Mouse (Mus musculus): ENCODE measurements around the gene Stmnd1.
A peak's percentile ranks its signal among the peaks of the same experiment; 100 is the strongest.
"Not testable (repeated sequence)": the region's sequence is repeated elsewhere in the genome, so short reads cannot be mapped to it uniquely, and the experiment has no call there.

Gene Stmnd1

GRCm38 (mm10) chr13:46273453-46274110 lies at the start of gene Stmnd1:
Stmnd1 (plus strand) TSS chr13:46273721.
- DNase-seq (ENCODE audit: low spot score in 2 of 2), result no peak

DNA sequence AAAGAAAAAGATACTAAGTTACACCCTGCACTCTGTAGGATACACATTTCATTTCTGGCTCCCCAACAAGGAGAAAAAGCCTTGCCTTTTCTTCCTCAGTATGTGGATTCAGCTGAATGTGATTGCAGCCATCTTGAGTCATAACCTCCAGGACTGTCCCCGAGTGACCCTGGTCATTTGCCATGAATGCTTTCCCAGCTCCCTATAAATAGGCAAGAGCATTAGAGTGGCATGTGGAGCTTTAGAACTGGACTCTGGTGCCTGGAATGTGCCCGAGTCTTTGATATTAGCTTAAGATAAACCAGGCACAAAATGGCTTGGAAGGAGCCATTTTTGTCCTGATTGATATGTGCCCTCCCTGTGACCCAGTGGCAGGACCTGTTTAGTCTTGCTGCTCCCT lies 46.6 kb upstream of the Stmnd1 start:
- DNase-seq (ENCODE audit: low spot score in 2 of 2), result no peak

DNA sequence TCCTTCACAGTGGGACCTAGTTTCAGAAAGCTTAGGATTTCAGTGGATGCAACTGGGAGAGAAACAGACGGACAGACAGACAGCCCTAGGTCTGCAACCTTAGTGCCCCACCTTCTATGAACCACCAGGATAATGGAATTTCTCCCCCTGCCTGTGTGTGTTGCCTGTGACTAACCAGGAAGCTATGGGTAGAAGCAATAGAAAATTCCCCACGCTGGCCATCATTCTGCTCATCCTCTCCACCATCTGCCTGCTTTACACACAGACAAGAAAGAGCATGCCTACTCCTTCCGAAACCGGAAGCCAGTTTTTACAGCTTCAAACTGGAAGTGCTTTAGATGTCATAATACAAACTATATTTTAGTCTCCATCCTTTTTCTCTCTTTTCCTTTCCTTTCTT lies 46.0 kb upstream of the Stmnd1 start:
- no peak for DNase-seq (ENCODE audit: low spot score in 2 of 2)

DNA sequence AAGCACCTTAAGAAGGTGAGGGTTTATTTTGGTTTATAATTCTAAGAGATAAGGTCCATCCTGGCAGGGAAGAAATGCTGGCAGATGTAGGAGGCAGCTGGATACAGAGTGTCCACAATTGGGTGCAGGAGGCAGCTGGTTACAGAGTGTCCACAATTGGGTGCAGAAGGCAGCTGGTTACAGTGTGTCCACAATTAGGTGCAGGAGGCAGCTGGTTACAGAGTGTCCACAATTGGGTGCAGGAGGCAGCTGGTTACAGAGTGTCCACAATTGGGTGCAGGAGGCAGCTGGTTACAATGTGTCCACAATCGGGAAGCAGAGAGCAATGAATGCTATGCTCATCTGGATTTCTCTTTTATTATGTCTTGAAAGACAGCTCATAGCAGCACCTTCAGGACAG lies 44.8 kb upstream of the Stmnd1 start:
- DNase-seq (ENCODE audit: low spot score in 2 of 2), result not testable (repeated sequence)

GRCm38 (mm10) chr13:46231514-46232085 lies 41.9 kb upstream of the Stmnd1 start:
- DNase-seq (ENCODE audit: low spot score in 2 of 2), result no peak

GRCm38 (mm10) chr13:46237723-46238349 lies 35.7 kb upstream of the Stmnd1 start:
- DNase-seq (ENCODE audit: low spot score in 2 of 2), result no peak

DNA sequence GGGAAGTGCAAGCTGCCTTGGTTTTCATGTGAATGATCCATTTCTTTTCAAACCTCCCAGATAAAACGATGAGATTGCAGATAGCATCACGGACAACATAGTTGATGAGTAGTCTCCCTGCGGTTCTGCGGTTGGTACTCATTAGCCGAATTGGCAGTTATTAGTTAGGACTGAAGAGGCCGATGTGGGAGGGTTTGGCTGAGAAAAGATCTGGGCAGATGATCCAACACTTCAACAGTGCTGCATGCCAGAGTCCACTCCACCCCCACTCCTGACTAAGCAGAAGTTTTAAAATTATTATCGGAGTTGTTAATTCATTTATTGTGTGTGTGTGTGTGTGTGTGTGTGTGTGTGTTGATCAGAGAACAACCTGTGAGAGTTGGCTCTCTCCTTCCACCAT lies 34.7 kb upstream of the Stmnd1 start:
- DNase-seq (ENCODE audit: low spot score in 2 of 2), result no peak

GRCm38 (mm10) chr13:46241391-46242188 lies 31.9 kb upstream of the Stmnd1 start:
- DNase-seq (ENCODE audit: low spot score in 2 of 2), result no peak

GRCm38 (mm10) chr13:46253753-46254152 lies 19.8 kb upstream of the Stmnd1 start:
- DNase-seq (ENCODE audit: low spot score in 2 of 2), result no peak

- no peak for DNase-seq (ENCODE audit: low spot score in 2 of 2)
Measured at GRCm38 (mm10) chr13:46254171-46254570, 19.4 kb upstream of the Stmnd1 start.

DNA sequence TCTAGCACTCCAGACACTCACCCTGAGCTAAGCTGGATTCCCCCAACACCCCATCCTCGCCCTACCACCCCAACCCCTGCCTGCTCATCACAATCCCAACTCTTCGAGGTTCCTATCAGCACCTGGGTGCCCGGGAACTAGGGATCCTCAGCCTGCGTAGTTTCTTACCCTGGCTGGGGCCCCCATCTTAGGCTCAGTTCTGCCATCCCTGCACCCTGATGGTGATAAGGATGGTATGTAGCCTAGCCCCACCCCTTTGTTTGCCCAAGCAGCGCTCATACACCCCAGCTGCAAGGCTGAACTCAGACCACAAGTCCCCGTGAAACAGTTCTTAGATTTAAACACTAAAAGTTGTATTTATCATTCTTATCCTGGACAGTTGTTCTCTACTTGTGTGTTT lies 17.9 kb upstream of the Stmnd1 start:
- DNase-seq (ENCODE audit: low spot score in 2 of 2), result no peak

DNA sequence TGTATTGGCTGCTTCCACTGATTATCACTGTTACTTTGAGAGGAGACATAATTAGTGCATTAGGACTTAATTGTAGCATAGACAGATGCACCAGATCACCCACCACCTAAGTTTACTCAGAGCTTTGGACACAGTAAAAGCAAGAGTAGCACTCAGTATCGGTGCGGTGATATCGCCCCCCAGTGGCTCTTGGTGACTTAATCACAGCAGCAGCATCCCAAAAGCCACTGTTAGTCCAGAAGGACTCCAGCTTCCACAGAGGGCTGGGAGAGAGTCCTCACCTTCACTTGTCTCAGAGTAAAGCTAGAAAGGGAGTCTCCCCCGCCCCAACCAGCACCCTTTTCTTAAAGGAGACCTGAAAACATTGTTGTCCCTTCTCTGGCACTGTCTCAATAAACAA lies 15.7 kb upstream of the Stmnd1 start:
- DNase-seq (ENCODE audit: low spot score in 2 of 2), result peak in 1 of 2 experiments; percentile 14

DNA sequence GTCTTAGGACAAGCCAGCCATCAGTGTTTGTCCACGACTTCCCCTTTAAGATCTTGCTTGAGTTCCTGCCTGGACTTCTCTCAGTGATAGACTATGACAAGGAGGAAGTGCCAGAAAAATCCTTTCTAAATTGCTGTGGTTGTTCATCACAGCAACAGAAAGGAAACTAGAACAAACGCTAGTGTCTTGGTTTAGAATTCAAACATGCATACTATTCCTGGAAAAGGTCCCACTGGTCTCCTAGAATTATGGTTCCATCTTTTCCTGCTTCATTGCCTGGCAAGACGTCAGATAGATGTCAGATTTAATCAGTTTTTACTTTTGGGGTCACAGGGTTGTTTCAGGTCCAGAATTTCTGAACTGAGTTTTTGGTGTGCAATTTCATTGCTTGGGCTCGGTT lies 14.0 kb upstream of the Stmnd1 start:
- DNase-seq (ENCODE audit: low spot score in 2 of 2), result no peak

DNA sequence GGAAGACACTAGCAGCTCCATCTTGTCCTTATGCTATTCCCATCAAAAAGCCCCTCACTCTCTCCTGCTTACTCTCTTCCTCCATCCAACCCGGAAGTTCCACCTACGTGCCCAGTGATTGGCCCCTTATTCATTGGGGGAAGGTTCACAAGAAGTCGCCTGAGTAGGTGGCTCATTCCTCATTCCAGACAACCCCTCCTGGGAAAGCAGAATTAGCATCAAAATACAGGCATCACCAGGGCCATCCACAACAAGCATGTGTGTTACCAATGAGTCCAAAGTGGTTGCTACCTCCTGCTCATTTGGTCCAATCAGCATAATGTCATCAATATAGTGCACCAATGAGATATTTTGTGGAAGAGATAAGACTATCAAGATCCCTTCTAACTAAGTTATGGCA lies 12.3 kb upstream of the Stmnd1 start:
- no peak for DNase-seq (ENCODE audit: low spot score in 2 of 2)

GRCm38 (mm10) chr13:46267783-46268182 lies 5.7 kb upstream of the Stmnd1 start:
- DNase-seq (ENCODE audit: low spot score in 2 of 2), result no peak

DNA sequence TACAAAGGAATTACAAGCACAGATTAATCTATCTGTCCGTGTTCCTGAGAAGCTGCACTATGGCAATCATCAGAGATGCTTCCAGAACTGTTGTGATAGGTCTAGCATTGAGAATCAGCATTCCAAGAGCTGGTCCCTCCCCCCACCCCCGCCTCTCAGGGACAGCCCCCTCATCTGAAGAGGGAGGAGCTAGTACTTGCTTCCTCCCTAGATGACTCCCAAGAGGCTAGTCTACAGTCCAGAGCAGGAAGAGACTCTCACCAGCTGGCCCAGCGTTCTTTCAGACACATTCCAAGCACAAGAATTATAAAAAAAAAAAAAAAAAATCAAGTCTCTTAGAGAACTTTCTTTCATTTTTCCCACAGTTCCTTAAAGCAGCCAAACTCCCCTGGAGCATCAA lies 5.2 kb upstream of the Stmnd1 start:
- DNase-seq (ENCODE audit: low spot score in 2 of 2), result no peak

DNA sequence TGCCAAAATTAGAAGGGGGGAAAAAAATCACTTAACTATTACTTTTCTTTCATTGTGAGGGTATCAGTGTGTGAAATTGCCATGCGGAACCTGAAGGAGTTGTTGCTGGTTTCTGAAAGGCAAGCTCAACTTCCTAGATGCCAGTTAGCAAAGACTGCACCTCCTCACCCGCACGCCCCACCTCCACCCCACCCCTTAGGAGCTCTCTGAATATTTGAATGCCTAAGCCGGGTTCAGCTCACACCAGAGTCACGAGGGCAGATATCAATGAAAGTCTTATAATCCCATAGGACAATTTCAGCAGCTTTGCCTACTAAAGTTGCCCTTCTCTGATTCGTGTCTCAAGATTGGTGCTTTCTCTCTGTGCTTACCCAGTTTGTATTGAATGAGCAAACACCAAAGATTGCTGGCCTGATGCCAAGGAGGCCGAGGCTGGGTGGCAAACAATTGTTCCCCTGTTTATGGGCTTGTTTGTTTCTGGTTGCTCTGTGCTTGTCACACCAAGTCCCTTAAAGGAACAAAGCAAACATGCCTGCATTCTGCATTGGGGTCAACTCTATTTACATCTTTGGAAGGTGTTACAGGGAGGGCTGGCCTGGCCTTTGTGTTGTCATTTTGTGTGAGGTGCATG lies 4.6 kb upstream of the Stmnd1 start:
- DNase-seq (ENCODE audit: low spot score in 2 of 2), result no peak

DNA sequence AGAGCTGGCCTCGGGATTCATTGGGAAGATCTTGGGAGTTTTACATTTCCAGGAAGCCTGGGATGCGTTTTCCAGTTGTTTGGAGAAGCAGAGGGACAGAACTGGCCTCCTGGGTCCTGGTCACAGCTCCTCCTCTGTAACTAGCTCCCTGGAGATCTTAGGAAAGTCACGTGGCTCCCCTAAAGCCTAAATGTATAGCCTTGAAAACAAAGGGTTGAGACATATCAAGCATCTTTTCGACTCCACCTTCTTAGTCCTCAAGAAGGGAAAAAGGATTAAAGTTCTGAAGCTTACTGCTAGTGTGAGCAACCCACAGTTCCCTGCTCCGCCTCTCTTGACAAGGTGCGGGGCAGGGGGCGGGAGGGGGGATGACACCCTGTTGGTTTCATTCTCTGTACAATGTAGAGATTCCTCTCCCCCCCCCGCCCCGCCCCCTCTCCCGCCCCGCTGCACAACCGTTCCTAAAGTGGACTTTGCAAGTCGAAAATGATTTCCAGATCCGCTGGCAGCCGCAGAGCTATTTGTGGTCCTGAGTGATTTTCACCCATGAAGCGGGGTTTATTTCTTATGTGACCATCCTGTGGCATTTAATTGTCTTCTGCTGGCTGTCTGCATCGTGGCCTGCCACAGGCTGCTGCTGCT lies 589 bp upstream of the Stmnd1 start:
- DNase-seq (ENCODE audit: low spot score in 2 of 2), result no peak

DNA sequence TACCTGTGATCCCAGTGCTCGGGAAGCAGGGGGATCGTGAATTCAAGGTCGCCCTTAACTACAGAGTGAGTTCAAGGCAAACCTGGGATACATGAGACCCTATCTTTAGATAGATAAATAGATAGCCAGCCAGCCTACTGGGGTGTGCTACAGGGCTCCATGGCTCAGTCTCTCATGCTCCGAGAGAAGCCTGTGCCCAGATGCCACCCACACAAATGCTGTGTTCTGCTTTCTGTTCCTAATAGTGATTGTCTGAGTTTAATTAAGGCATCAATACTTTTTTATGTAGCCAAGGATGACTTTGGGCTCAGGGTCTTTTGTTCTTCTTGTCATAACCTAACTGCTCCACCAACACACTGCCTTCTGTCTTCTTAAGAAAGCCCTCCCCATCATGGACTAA lies 2.2 kb downstream of the Stmnd1 start:
- DNase-seq (ENCODE audit: low spot score in 2 of 2), result no peak

- DNase-seq (ENCODE audit: low spot score in 2 of 2), result no peak
Measured at GRCm38 (mm10) chr13:46282543-46282942, 9.0 kb downstream of the Stmnd1 start.

DNA sequence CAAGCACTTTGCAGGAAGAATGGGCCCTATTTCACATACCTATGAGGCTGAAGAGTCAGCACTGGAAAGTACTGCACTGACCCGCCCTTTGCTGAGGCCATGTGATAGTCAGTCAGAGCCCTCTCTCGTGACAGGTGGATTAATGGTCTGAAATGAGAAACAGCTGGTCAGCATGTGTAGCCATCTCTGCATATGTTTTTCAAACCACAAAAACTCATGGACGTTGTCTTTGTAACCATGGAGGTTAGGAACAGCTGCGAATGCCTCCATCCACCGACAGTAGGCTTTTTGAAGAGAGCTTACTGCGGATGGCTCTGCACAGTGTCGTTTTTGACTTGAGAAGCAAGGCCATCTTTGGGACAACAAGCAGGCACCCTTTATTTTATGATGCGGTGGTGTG lies 14.3 kb downstream of the Stmnd1 start:
- DNase-seq (ENCODE audit: low spot score in 2 of 2), result no peak

GRCm38 (mm10) chr13:46288372-46288771 lies 14.9 kb downstream of the Stmnd1 start:
- no peak for DNase-seq (ENCODE audit: low spot score in 2 of 2)
